Mouse (Mus musculus): ENCODE measurements around the gene Gm4737.
"Not testable (repeated sequence)": the region's sequence is repeated elsewhere in the genome, so short reads cannot be mapped to it uniquely, and the experiment has no call there.

The Gm4737 gene

DNA sequence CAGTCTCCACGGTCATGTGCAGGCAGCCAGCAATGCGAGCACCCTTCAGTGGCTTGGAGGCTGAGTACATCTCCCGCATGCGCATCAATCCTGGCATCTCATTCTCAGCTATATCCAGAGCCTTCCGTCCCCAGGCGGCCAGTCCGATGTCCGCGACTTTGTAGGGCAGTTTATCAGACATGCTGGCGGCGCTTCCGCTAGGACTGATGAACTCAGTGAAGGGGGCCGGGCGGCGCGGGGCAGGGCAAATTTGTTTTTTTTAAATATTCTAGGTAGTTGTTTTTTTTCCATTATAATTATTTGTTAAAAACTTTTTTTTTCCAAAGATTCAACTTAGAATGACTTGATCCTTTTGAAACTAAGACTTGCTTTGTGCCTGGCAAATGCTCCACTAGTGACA lies at the start of gene Gm4737:
Gene Gm4737, minus strand, starts transcription at position 246 of the 400 bp plus-strand sequence.
- DNase-seq (ENCODE audit: low spot score in 2 of 2): not testable (repeated sequence)

DNA sequence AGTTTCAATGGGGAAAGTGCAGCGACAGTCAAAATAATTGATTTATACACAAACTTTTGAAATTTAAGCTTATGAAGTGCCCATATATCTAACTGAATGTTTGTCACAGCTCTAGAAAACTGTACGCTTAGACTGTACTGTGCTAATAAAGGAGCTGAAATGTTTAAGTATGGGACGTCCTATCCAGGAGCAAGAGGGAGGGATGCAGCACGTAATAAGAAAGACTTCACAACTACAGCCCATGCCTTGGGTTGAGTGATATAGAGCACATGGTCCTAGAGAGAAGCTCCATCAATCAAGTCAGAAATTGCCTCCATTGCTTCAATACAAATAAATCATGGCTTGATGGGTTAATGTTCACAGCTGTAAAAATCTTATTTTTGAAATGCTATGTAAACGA lies 40.9 kb upstream of the Gm4737 start:
- no peak for DNase-seq (ENCODE audit: low spot score in 2 of 2)

DNA sequence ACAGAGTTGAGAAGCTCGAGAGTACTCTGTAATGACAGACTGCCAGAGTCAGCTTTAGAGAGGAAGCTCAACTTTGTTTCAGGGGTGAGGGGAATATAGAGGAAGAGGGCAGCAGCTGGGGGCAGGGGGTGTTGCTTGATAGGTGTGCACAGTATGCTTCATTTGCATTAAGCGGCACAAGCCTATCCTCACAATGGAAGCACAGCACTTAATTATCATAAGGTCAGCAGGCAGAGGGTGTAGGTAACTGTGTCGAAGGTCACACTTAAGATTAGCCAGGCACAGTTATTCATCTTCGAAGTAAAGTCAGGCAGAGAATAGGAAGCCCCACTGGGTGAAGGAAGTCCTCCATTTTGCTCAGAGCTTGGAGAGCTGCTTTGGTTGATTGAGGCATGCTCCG lies 28.2 kb upstream of the Gm4737 start:
- DNase-seq (ENCODE audit: low spot score in 2 of 2): no peak

DNA sequence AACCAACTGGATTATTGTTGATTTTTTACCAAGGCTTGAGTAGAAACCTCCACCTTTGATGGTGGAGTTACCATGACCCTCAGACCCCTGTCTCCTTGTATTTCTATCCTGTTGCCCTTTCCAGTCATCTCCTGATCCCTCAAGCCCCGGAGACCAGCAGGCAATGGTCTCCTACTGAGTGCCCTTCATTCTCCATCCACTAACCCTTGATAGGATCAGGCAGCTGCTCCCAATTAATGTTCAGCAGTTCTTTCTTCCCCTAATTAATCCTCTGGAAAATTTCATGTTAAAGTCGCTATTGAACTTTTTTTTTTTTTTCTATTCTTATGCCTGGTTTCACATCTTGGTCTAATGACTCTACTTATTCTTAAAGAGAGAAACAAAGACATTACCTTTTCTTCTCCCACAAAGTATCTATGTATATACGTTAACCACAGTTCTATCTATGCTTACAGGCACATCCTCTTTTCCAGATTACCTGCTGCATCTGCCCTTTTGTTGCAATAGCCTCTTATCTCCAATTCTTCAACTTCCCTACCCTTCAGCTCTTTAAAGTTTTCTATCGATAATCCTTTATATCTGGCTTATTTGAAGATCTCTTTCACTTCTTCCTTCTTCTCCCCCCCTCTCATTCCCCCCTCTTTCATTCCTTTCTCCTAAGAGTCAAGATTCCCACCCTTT lies 23.4 kb upstream of the Gm4737 start:
- no peak for DNase-seq (ENCODE audit: low spot score in 2 of 2)

DNA sequence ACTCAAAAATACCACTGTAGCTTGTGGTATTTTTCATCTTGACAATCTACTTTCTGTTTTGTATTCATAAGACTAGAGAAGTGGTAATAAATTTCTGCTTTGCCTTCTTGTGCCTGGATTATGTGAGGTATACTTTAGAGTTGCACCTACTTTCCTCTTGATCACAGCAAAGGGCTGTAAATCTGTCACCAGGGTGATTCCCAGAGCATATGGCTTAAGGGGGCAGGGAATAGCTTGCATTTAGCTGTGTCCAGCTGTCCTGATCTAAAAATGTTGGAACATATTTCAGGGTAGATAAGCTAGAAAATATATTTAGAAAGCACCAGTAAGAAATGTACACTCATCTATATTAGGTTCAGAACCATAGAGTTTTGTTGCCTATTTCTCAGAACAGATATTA lies 18.2 kb upstream of the Gm4737 start:
- no peak for DNase-seq (ENCODE audit: low spot score in 2 of 2)

DNA sequence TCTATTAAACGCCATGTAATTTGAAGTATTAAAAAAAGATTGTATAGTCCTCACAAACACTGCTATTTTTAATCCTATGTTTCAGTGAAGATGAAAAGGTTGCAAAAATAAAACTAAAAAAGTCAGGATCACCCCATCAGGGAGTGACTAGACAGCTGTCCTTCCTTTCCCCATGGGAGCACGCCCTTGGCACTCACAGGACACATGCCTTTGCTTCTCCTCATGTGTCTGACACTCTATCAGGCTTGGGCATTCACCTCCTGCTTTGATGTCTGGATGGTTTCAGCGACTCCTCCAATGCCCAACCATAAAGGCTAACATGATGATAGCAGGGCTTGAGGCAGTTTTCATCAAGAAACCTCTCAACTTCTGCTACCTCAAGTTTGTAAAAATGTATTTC lies 12.1 kb upstream of the Gm4737 start:
- DNase-seq (ENCODE audit: low spot score in 2 of 2): no peak

DNA sequence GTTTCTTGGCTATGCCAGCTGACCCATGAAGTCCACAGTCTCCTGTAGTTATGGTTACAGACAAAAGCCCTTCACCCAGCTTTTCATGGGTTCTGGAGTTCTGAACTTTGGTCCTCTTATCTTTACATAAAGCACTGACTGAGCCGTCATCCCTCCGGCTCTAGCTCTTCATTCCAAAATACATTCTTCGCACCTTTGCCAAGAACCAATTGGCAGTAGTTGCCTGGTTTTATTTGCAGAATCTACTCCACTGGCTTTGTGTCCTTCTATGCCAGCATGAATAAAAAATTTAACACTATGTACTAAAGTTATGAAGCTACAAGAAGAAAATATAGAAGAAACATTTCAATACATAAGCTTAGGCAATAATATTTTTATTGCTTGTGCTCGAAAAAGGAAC lies 10.4 kb upstream of the Gm4737 start:
- DNase-seq (ENCODE audit: low spot score in 2 of 2): no peak

DNA sequence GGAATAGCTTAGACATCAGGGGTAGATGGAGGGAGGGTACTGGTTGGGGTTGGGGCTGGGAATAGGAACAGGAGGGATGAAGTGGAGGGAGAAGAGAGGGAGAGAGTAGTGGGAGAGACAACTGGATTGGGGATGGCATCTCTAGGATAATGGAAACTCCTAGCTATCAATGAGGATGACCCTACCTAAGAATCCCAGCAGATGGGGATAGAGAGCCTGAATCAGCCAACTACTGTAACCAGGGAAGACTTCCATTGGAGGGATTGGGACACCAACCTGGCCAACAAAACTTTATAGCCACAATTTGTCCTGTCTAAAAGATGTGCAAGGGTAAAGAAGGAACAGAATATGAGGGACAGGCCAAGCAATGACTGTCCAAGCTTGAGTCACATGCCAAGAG lies 3.7 kb downstream of the Gm4737 start:
- no peak for DNase-seq (ENCODE audit: low spot score in 2 of 2)

DNA sequence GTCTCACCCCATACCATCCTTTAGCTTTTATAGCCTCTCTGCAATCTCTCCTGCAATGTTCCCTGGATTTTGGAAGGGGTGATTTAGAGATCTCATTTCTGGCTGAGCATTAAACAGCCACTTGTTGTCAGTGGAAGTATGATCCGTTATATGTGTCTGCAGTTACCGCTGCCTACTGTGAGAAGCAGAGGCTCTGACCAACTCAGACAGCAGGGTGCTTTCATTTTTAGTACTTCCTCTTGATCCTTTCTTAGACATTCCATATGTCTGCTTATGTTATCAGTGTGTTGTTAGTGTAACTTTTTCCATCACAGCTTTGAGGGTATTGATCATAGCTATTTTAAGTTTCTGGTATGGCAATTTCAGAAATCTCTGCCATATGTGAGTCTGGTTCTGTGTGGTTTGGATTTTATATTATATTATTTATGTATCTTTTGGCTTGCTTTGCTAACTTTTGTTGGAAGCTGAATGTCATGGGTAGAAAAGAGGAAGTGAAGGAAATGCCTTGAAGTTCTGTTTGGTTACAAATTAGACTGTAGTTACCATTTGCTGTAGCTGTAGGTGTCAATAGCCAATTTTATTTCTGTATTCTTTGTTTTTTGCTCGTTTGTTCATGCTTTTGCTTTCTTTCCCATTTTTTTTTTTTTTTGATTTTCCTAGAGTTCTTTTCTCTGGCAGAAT lies 6.1 kb downstream of the Gm4737 start:
- no peak for DNase-seq (ENCODE audit: low spot score in 2 of 2)

DNA sequence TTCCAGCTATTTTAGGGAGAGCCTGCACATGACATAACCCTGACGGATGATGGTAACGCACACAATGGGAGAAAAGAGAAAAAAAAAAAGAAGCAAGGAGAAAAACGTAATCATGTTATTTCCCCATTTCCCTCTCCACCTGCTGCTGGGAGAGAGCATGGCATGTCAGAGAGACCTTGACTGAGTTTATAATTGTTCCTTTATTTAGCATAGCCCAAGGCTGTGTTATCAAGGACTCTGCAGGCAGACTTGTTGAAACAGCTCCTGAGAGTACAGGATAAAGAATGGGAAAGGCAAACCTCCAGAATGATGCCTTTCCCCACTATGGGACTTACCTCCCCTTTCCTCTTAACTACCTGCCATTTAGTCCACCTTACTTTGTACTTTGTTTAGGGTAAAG lies 7.9 kb downstream of the Gm4737 start:
- DNase-seq (ENCODE audit: low spot score in 2 of 2): no peak

DNA sequence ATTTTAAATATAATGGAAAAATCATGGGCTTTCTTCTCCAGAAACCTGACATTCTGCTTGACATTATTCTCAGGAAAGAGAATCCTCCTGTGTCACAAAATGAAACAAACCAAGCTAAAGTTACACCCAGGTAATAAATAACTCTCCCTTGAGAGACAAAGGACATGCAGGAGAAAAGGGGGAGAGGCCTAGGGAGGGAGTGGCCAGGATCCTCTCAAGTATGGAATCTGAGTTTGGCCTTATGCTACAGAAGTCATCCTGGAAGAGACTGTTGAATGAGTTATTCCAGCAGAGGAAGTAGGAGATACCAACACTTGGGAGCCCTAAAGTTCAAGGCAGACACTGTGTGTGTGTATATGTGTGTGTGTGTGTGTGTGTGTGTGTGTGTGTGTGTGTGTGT lies 32.6 kb downstream of the Gm4737 start:
- no peak for DNase-seq (ENCODE audit: low spot score in 2 of 2)

DNA sequence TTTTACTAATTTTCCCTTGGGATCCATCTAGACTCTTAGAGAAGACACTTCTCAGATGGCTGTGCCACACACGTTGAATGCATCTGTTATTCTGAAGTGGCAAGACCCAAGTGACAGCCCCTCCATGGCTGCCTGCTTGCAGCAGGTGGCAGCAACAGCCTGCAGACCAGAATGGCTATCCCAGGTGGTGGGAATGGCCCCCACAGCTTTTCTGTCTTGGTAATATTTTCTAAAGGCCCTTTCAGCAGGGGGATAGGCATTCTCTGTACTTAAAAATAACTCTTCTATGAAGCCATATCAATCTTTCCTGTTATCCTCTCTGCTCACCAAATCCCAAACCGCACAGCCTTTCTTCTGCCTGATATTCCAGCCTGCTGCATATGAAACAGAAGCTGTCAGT lies 33.5 kb downstream of the Gm4737 start:
- peak in 1 of 2 experiments; percentile 38 for DNase-seq (ENCODE audit: low spot score in 2 of 2)

DNA sequence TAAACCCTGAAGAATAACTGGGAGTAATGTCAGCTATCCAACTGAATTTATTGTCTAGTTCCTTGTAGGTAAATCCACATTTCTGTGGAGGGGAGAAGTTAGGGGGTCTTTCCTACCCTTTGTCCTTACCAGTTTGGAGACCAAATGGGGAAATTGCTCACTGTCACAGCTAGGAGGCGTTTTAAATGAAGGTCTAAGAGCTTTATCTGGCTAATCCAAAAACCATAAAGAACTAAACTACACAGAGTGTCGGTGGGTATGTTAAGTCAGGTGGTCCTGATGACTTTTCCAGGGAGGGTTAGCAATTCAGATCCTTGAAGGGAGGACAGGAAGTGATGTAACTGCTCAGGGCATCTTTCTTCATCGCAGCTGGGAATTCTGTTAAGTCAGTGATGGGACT lies 34.3 kb downstream of the Gm4737 start:
- no peak for DNase-seq (ENCODE audit: low spot score in 2 of 2)

DNA sequence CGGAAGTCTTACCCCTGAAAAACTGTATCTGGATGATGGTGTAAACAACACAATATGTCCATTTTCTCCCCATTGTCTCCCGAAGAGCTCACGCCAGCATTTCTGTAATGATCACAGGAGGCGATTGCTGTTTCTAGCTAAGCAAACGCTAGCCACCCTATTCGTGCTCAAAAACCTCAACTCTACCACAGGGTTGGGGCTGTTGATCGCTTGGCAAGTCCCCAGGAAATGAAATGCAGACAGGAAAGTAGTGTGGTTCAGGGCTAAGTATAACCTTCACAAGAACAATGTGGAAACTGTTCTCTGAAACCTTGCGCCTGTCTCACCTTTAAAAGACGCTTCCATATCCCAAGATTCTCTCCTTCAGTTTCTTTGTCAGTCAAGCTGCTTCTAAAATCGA lies 34.9 kb downstream of the Gm4737 start, which contains the start of gene Cd96:
Gene Cd96, minus strand, starts transcription at position 232 of the 400 bp plus-strand sequence.
- no peak for DNase-seq (ENCODE audit: low spot score in 2 of 2)

DNA sequence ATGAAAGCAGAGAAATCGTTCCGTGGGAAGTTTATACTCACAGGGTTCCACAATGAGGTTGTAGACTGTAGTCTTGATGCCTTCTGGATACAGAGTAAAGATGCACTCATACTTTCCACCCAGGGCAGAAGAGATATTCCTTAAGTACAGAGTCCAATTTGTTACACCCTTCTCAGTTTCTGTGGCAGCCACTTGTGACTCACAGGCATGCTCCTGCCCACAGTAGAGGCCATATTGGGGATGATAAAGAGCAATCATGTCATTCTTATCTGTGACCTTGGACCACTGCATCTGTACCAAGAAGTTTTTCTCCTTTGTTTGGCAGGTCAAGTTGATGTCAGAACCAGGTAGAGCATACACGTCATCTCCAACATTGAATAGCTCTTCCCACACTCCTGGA lies 37.2 kb downstream of the Gm4737 start:
- DNase-seq (ENCODE audit: low spot score in 2 of 2): no peak

DNA sequence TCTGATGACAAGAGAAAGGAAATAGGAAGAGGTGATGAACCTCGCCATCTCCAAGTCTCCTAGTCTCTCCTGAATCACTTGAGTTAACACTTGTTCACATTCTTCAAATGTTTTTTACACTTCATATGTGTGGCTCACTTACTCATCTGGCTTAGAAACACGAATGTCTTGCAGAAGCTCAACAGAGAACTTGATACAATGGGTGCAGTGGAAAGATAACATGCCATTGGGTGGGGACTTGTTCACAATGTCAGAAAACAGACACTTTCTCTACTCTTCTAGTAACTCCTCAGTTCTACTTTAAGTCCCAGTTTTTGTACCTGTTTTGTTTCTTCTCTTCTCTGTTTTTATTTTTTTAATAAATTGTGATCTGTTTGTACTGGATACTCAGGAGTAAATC lies 40.1 kb downstream of the Gm4737 start:
- no peak for DNase-seq (ENCODE audit: low spot score in 2 of 2)

DNA sequence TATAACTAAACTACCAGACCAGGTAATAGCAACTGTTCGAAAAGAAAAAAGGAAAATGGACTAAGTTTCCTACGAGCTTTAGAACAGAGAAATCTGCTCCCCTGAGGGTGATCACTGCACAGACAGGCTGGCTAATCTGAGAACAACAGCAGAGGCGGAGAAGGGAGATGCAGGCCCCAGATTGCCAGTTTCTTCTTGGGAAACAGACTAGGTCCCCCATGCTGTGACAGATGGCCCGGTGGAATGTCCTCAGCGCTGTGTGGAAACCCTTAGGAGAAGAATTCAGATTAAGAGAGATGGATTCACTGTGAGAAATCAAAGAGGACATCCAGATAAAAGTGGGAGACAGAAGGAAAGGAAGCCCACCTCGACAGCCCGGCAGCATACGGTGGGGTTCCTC lies 45.3 kb downstream of the Gm4737 start:
- no peak for DNase-seq (ENCODE audit: low spot score in 2 of 2)

DNA sequence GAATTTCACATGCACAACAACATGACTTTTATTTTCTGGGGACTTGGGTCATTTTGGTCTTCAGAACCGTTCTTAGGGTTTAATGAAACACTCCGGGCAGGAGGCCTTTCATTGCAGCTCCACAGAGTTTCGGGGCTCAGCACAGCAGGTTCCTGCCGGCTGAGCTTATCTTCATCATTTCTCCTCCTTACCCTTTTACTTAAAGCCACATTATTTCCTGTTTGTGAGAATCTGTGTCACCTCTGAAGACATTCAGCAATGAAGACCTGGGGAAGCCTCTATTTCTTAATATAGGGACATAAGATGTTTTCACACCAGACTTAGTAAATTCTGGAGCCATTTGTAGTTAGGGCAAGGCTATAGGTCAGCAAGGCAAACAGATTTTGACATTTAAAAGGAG lies 47.4 kb downstream of the Gm4737 start:
- no peak for DNase-seq (ENCODE audit: low spot score in 2 of 2)

DNA sequence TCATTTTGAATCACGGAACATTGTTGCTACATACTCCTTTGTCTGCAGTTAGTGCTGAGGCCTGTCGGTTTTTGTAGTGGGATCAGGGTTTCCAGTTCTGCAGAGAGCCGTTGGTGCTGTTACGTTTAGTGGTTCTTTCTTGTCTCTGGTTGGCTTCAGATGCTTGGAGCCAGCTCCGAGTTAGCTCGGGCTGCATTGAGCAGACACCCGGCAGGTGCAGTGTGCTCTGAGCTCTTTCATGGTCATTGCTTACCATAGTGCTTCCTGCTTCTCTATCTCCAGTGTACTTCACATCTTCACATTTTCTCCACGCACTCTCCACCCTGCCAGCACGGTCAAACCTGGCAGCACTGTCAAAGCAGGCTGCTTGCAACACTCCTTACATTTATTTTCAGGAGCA lies 50.4 kb downstream of the Gm4737 start:
- DNase-seq (ENCODE audit: low spot score in 2 of 2): no peak

Measured in cerebellum, postnatal 4 days (tissue).